Mouse (Mus musculus) MN1 (cell line): Measurements from ENCODE around the gene Ace3.
"Not testable (repeated sequence)": the region's sequence is repeated elsewhere in the genome, so short reads cannot be mapped to it uniquely, and the experiment has no call there.

ENCODE experiments used
- DNase-seq: peaks from one replicate; pipeline ENCODE4 v3.0.0-alpha.2; 2016; ENCODE audit warnings: low spot score

The Ace3 gene

DNA sequence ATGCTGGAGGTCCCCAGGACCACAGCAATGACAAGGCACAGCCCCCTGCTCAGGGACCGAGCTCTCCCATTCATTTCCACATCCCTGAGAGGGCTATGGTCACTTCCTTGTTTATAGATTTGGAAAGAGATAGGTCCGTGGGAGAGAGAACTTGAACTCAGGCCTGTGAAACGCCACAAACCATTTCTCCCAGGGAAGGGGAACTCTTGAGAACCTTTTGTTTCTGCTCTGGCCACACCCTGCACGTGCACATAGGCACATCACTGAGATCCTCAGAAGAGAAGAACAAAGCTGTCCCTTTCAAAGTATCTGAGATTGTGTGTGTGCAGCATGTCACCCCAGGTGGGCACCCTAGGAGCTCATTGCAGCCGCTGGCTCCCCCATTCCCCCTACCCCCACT is 15.8 kb upstream of the Ace3 start:
- DNase-seq, result no peak

- no peak for DNase-seq
Measured at GRCm38 (mm10) chr11:105984452-105984851, 10.0 kb upstream of the Ace3 start.

DNA sequence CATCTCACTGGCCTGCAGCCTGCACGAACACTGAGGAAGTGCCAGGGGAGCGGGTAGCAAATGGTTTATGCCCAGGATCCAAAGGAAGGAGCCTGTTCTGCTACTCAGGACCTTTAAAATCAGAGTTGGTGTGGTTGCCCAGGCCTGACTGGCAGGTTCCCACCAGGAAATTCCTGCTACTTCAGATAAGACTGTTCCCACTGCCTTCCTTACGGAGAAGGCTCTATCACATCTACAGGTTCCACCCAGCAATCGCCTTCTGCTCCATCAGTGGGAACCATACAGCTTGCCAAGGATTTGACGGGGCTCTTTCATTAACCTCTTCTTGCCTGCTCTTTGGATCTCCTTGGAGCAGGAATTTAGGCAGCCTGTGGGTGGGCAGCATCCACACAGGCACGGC is 7.0 kb upstream of the Ace3 start:
- no peak for DNase-seq

- no peak for DNase-seq
Measured at GRCm38 (mm10) chr11:105989446-105989845, 5.0 kb upstream of the Ace3 start.

- DNase-seq, result no peak
Measured at GRCm38 (mm10) chr11:105990231-105990630, 4.2 kb upstream of the Ace3 start.

DNA sequence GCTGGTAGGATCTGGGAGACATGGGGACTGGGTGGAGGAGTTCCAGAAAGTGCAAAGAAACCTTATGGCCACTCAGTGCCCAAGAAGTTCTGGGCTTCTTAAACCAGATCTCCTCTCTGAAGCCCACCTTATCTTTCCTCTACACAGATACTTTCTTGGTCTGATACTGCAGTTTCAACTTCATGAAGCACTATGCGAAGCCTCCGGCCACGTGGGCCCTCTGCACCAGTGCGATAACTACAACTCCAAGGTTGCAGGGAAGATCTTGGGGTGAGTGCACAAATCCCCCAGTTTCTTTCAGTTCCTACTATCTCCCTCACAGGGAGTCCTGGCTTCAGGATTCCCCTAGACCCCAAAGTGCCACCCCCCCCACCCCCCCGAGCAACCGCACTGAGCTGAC is 5.6 kb downstream of the Ace3 start:
- DNase-seq, result no peak

- peak; percentile 67 for DNase-seq
Measured at GRCm38 (mm10) chr11:106001718-106002117, 7.2 kb downstream of the Ace3 start.

DNA sequence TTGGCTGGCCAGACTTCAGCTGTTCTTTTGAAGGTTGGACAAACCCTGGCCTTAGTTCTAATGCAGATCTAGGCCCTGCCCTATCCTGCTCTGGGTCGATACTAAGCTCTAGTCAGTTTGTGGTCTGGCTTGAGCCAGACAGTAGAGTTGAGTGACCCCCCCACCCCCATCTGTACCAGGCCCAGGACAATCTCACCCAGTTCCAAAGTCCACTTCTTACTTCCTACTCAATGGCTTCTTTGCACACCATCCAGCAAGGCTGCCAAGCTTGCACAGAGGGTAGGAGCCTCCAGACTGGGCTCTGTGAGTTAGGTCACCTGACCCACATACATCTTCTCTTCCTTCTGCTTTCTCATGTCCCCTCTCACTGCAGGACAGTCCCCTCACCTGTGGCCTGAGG is 10.1 kb downstream of the Ace3 start:
- no peak for DNase-seq

DNA sequence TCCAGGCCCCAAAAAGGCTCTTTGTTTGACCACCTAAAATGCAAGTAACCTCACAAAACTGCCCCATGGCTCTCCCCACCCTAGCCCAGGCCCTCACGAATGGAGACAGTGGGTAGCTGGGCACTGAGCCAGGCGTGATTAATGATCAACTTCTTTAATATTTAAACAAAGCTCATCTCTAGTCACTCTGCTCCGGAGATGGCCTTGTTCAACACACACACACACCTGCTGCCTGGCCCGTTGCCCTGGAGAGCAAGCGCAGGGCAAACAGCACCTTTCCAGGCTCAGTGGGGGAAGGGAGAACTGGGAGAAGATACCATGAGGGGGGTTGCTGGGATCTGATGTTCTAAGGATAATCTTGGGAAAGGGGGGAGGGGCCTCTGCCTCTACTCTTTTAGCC is 11.5 kb downstream of the Ace3 start:
- DNase-seq, result peak; percentile 16

DNA sequence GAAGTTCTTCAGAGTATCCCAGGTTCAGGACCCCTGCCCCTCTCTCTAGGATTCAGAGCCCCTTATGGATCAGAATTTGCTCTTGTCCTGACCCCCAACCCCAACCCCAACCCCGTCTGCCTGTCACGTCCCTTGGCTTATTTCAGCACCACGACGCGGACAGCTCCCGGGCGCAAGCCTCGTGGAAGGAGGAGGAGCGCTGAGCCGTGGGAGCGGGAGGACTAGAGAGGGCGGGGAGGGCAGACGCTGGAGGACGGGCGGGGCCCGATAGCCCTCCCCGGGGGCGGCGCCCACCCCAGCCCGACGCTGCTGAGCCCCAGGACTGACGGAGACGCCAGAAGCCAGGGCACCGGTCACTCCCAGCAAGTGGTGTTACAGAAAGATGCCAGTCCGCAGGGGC is 13.3 kb downstream of the Ace3 start, which contains the start of gene Kcnh6:
Kcnh6 (plus strand) TSS at position 304 of the 400 bp plus-strand sequence.
- no peak for DNase-seq

- DNase-seq, result peak; percentile 66
Measured at GRCm38 (mm10) chr11:106012711-106013110, 18.2 kb downstream of the Ace3 start.

GRCm38 (mm10) chr11:106013556-106014225 is 19.2 kb downstream of the Ace3 start:
- peak; percentile 89 for DNase-seq

DNA sequence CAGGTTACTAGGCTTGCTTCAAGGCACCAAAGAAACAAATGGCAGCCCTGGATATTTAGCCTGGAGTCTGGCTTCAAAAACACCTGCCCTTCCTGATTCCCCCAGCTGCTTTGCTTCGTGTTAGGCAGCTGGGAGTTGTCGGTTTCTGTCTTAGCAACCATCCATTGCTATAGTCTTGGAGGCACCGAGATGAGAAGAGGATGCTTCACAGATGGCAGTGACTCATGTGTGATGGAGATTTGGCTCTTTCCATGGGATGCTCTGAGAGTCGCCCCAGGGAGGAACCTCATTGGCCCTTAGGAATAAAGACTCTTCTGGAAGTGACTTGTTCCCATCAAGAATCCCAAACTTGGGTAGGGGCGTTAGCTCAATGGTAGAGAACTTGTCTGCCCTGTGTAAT is 22.0 kb downstream of the Ace3 start:
- peak; percentile 32 for DNase-seq

DNA sequence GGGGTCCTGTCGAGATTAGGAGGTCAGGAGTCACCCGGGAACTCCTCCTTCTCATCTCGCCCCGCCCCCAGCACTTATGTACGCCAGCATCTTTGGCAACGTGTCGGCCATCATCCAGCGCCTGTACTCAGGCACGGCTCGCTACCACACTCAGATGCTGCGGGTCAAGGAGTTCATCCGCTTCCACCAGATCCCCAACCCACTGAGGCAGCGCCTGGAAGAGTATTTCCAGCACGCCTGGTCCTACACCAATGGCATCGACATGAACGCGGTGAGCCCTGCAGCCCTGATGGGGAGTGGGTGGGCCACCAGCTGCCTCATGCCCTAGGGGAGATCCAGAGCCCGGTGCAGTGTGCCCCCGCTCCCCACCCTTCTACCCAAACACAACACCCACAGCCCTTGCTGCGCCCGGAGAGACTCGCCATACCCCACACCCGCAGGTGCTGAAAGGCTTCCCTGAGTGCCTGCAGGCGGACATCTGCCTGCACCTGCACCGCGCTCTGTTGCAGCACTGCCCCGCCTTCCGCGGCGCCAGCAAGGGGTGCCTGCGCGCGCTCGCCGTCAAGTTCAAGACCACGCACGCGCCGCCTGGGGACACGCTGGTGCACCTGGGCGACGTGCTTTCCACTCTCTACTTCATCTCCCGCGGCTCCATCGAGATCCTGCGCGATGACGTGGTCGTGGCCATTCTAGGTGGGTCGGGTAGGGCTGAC is 25.7 kb downstream of the Ace3 start:
- no peak for DNase-seq

- DNase-seq, result no peak
Measured at GRCm38 (mm10) chr11:106025774-106026173, 31.3 kb downstream of the Ace3 start.

DNA sequence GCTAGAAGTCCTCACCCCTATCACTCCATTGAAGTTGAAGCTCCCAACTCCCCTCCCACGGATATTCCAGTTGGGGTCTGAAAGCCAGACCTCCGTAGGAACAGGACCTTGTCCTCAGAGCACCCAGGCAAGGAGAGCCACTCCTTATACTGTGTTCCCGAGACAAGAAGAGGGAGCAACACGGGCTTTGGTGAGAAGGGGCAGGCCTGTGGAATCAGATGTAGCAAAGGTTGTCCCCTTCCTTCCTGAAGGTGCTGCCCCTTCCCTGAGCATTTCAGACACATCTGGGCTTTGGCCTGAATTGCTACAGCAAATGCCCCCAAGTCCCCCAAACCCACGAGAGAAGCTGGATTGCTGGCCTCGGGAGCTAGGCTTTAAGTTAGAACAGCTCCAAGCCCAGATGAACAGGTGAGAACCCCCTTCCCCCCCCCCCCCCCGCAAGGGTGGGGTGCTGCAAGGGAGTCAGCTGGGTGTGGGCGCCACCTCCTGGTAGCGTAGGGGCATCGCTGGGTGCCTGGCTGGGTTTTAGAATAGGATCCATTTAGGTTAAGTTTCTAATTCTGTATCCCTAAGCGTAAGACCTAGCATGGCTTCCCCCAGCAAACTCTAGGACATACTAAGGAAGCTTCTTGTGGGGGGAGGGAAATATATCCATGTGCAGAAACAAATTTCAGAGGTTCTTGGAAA is 32.1 kb downstream of the Ace3 start:
- peak; percentile 44 for DNase-seq

GRCm38 (mm10) chr11:106027607-106028006 is 33.1 kb downstream of the Ace3 start:
- DNase-seq, result no peak

GRCm38 (mm10) chr11:106032074-106032473 is 37.6 kb downstream of the Ace3 start:
- not testable (repeated sequence) for DNase-seq

- DNase-seq, result no peak
Measured at GRCm38 (mm10) chr11:106033491-106033919, 39.0 kb downstream of the Ace3 start.

DNA sequence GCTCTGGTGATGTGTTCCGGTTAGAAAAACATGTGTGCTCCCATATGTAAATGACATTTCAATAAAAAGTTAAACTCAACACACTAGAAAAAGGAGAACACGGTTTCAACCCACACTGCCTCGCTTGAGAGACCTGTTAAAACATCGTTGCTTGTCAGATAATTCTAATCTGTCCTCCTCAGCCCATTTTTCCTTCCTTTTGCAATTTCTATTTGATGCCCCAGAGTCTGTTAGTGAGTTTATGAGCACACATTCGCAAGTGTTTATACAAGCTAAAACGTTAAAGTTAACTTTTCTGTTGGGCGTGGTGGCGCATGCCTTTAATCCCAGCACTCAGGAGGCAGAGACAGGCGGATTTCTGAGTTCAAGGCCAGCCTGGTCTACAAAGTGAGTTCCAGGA is 40.5 kb downstream of the Ace3 start:
- no peak for DNase-seq

DNA sequence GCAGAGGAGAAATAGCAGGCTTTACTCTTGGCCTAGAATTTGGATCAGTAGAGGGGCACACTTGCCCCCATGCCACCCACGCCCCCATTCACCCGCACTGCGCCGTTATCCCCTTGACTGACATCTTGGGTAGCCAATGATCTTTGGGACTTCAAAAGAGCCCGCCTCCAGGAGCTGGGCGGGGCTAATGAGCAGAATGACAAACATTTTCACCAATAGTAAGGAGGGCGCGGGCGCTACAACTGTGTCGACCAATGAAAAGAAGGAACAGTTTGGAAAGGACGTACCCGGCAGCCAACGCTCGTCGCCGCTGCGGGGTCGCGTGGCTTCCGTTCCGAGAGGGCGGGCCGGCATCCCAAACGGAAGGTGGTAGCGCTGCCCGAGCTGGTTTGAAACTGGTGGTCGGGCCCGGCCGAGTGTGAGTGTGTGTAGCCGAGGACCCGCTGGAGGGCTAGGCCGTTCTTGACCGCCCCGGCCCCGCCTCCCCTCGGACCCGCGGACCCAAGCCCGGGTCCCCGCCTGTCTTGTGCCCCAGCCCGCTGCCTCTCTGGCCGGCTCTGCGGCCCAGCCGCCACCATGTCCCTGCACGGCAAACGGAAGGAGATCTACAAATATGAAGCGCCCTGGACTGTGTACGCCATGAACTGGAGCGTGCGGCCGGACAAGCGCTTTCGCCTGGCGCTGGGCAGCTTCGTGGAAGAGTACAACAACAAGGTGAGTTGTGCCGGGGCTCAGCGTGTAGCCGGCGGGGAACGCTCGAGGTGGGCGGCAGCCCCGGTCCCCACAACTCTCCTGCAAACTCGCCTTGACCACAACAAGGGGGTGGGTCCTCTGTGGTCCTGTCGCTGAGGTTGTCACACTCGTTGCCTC is 42.3 kb downstream of the Ace3 start, which contains the start of gene Dcaf7:
Dcaf7 (plus strand) TSS at position 325 of the 870 bp plus-strand sequence.
- peak; percentile 97 for DNase-seq

DNA sequence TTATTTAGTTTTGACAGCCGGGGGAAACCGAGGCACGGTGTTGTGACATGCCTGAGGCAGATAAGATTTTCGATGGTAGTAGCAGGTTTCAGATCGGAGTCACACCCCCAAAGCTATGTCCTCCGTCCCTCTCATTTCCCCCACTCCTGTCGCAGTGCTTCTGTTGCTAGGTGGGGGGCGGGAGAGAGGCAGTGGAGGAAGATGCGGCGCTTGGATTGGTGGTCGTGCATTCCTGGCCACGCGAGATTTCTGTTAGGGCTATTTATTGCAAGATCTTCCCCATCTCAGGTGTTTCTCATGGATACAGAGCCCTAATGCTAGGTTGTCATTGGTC is 42.9 kb downstream of the Ace3 start:
- peak; percentile 90 for DNase-seq
